Mouse (Mus musculus) heart, adult 2 months (tissue): ENCODE measurements around the gene Pigf. TPM values are rescaled to one million over a fixed set of nuclear protein-coding genes. Genes with fewer than 3 reads are reported as not detected.
A peak's percentile ranks its signal among the peaks of the same experiment; 100 is the strongest.
"Not testable (repeated sequence)": the region's sequence is repeated elsewhere in the genome, so short reads cannot be mapped to it uniquely, and the experiment has no call there.

Experiments used
- DNase-seq, 2 experiments: peaks; one replicate each; pipeline ENCODE4 v3.0.0; 2021
- H3K27ac ChIP-seq: fragments of 200-600 bp; 2 replicates; pipeline ENCODE4 v1.8.1; 2022
- H3K27me3 ChIP-seq: fragments of 200-500 bp; 2 replicates; pipeline ENCODE4 v1.6.1; 2012; ENCODE audit warnings: mild to moderate bottlenecking, low read length, inconsistent platforms, mixed read lengths; ENCODE audit not compliant: control insufficient read depth, insufficient read depth
- H3K36me3 ChIP-seq: fragments of 200-500 bp; 2 replicates; pipeline ENCODE4 v1.6.1; 2012; ENCODE audit warnings: low read length, inconsistent platforms; ENCODE audit not compliant: control insufficient read depth, insufficient read depth
- H3K4me1 ChIP-seq: fragments of 200-500 bp; 2 replicates; pipeline ENCODE4 v1.6.1; 2011; ENCODE audit warnings: low read length; ENCODE audit not compliant: control insufficient read depth, insufficient read depth
- H3K4me3 ChIP-seq: fragments of 200-600 bp; 2 replicates; pipeline ENCODE4 v1.8.1; 2022
- H3K79me2 ChIP-seq: fragments of 200-500 bp; replicated peaks from 2 replicates; pipeline ENCODE4 v1.6.1; 2012; ENCODE audit warnings: mild to moderate bottlenecking, inconsistent platforms, low read length, moderate library complexity, mixed read lengths; ENCODE audit not compliant: control insufficient read depth, insufficient read depth
- H3K9ac ChIP-seq: fragments of 200-500 bp; 2 replicates; pipeline ENCODE4 v1.6.1; 2012; ENCODE audit warnings: low read depth, mild to moderate bottlenecking, control low read depth, inconsistent platforms, low read length, mixed read lengths
- CTCF ChIP-seq: fragments of 200-600 bp; IDR thresholded peaks from 2 replicates; pipeline ENCODE4 v1.8.1; 2022; ENCODE audit warnings: antibody characterized with exemption, mild to moderate bottlenecking, moderate library complexity
- EP300 ChIP-seq: fragments of 200-500 bp; IDR thresholded peaks from 2 replicates; pipeline ENCODE4 v1.6.1; 2011; ENCODE audit warnings: low read depth, low read length, control low read depth; ENCODE audit not compliant: insufficient read depth
- POLR2A ChIP-seq: fragments of 200-500 bp; IDR thresholded peaks from 2 replicates; pipeline ENCODE4 v1.6.1; 2011; ENCODE audit warnings: mild to moderate bottlenecking, low read depth, low read length, control low read depth; ENCODE audit not compliant: insufficient read depth
- WGBS: fragments of 180-500 bp; shearing (Covaris S2); methylation state at CpG from one replicate; pipeline ENCODE4 v1.1.7; 2018; 5-methylcytosine and 5-hydroxymethylcytosine counted together
- intact Hi-C: fragments of 180-260 bp; cut with DNase I; formaldehyde crosslinking; loops from one replicate; pipeline ENCODE4 v1.15.1; 2025
- long read RNA-seq: library from polyadenylated mRNA; stranded (forward); transcript quantifications from one replicate; pipeline ENCODE4 v2.0.0, GENCODE M21; 2021
- polyA plus RNA-seq: library from polyadenylated mRNA; depleted of rRNA; stranded (reverse); fragments of >200 nt; gene quantifications from 2 replicates; pipeline ENCODE4 v1.2.3, GENCODE M21; 2012; rRNA removed
- total RNA-seq, 2 experiments: library from RNA; stranded (reverse); gene quantifications; 2 replicates each; pipeline ENCODE4 v1.2.3; 2021

Pigf gene
- total RNA-seq (1 to 10 TPM; 3.4 to 5.2 TPM), polyA plus RNA-seq (2.4 and 4.0 TPM in 2 replicates)
- long read RNA-seq, transcript Pigf-201 (6 exons, 988 nt), result major isoform, 5 of 6 reads
- long read RNA-seq, partial matches to known transcripts, result 0 of 6 reads
- long read RNA-seq, other reads (novel, unspliced or antisense), result 1 of 6 reads

- no peaks in the 10 kb centered on the region for H3K27me3 ChIP-seq
- TF ChIP-seq EP300, result 0 out of 2 replicates have a peak, but pooled peaks have one; percentile 59
- peak; percentile 27 for TF ChIP-seq CTCF
- TF ChIP-seq POLR2A, result peak; percentile 98
- WGBS, result under 1% methylated on average over 43 of the region's 43 CpGs
- intact Hi-C loops, result loop anchor here (2.0 kb wide), 2 partner anchors 19 to 63 kb away; partner anchors contain the start of gene Rhoq
- H3K79me2 ChIP-seq, result no peaks in the 10 kb centered on the region
- H3K4me3 ChIP-seq, result peak within 1 kb of the TSS; percentile 96
- peak; percentile 97 to 98 for DNase-seq
- H3K27ac ChIP-seq, result peak within 1 kb of the TSS; percentile 89
- H3K9ac ChIP-seq, result peak within 1 kb of the TSS; percentile 76
- H3K4me1 ChIP-seq, result no peaks in the 10 kb centered on the region; the same call in 1 of the 2 replicates
- H3K36me3 ChIP-seq, result peaks cover 2% of the 10 kb centered on the region; the same call in 1 of the 2 replicates
Observed at GRCm38 (mm10) chr17:87025269-87025949, at the start of gene Pigf, which contains the start of gene Cript. Gene Pigf, minus strand, starts transcription at chr17:87025406. Gene Cript, plus strand, starts transcription at chr17:87025550.

- Histone ChIP-seq H3K27me3 (no peaks in the 10 kb centered on the region), H3K27ac (no peak overlapping the region), H3K36me3 (no peaks in the 10 kb centered on the region), H3K79me2 (no peaks in the 10 kb centered on the region), H3K4me1 (no peaks in the 10 kb centered on the region), H3K9ac (no peak overlapping the region), H3K4me3 (no peak overlapping the region)
- DNase-seq, result no peak
- intact Hi-C loops, result no loop called here
- TF ChIP-seq EP300 (no peak), POLR2A (no peak), CTCF (no peak)
Observed at GRCm38 (mm10) chr17:87073470-87073869, 48.3 kb upstream of the Pigf start.

- no peaks in the 10 kb centered on the region for H3K79me2 ChIP-seq
- TF ChIP-seq EP300 (no peak), CTCF (no peak), POLR2A (no peak)
- intact Hi-C loops, result no loop called here
Observed at GRCm38 (mm10) chr17:87072766-87073440, 47.7 kb upstream of the Pigf start.

GRCm38 (mm10) chr17:87072183-87072582 is 47.0 kb upstream of the Pigf start:
- H3K4me1 ChIP-seq, H3K9ac ChIP-seq, H3K27me3 ChIP-seq, DNase-seq, H3K79me2 ChIP-seq, intact Hi-C loops, H3K36me3 ChIP-seq, H3K27ac ChIP-seq, H3K4me3 ChIP-seq: not testable (repeated sequence)
- 100% methylated on average over 1 of the region's 1 CpGs for WGBS

More at GRCm38 (mm10) chr17:87072766-87073440, 47.7 kb upstream of the Pigf start:
- Histone ChIP-seq H3K4me3 (no peak overlapping the region), H3K9ac (no peak overlapping the region), H3K27ac (no peak overlapping the region), H3K4me1 (no peaks in the 10 kb centered on the region), H3K36me3 (no peaks in the 10 kb centered on the region), H3K27me3 (no peaks in the 10 kb centered on the region)
- no peak for DNase-seq
- 85% methylated on average over 5 of the region's 5 CpGs for WGBS

- WGBS, result 91% methylated on average over 4 of the region's 4 CpGs
- TF ChIP-seq CTCF, result no peak
- TF ChIP-seq POLR2A, result no peak
- no peak for TF ChIP-seq EP300
- H3K27ac ChIP-seq, result no peak overlapping the region
- H3K4me3 ChIP-seq, result no peak overlapping the region
- DNase-seq, result no peak
- H3K4me1 ChIP-seq, result no peaks in the 10 kb centered on the region
- H3K9ac ChIP-seq, result no peak overlapping the region
- H3K79me2 ChIP-seq, result no peaks in the 10 kb centered on the region
- H3K36me3 ChIP-seq, result no peaks in the 10 kb centered on the region
- intact Hi-C loops, result no loop called here
- no peaks in the 10 kb centered on the region for H3K27me3 ChIP-seq
Observed at GRCm38 (mm10) chr17:87068997-87069396, 43.8 kb upstream of the Pigf start.

- no peak for DNase-seq
- Histone ChIP-seq H3K79me2 (no peaks in the 10 kb centered on the region), H3K27me3 (no peaks in the 10 kb centered on the region), H3K4me1 (peaks cover 5% of the 10 kb centered on the region), H3K27ac (no peak overlapping the region), H3K4me3 (no peak overlapping the region), H3K9ac (no peak overlapping the region), H3K36me3 (no peaks in the 10 kb centered on the region)
- TF ChIP-seq EP300 (no peak), CTCF (no peak), POLR2A (no peak)
- 55% methylated on average over 6 of the region's 6 CpGs for WGBS
- intact Hi-C loops, result loop anchor here (2.0 kb wide), 1 partner anchor 43 kb away; the partner anchor contains the start of gene Socs5
Observed at GRCm38 (mm10) chr17:87063969-87064368, 38.8 kb upstream of the Pigf start.
